Mouse (Mus musculus): Measurements from ENCODE around the gene Myo1c. TPM values are rescaled to one million over a fixed set of nuclear protein-coding genes. Genes with fewer than 3 reads are reported as not detected.

Gene Myo1c
- polyA plus RNA-seq, 1 experiment = 166 TPM

DNA sequence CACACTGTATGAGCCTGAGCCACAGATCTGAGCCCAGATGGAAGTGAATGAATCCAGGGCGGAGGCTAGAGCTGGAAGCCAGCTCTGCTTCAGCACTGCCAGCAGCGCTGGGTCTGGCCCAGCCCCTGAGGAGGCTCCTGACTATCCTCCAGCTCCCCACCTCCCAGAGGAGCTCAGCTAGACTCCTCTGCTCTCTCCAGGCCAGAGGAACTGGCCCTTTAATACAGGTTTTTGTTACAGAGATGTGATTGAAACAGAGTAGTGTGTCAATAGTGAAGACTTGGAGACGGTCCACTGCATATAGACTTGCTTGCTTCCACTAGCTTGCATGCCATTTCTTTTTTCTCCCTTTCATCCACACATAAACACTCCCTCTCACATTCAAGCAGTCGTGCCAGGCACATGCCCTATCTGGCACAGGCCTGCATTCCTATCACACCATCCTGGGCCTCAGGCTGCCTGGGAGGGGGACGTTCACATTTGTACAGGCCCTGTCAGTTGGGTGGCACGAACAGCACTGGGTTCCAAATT, 2.6 kb upstream of the Myo1c start:
- TF ChIP-seq CEBPB (IDR thresholded peaks at IDR 0.05; ENCODE audit: low read depth) = no peak
- no peak for TF ChIP-seq MAX (IDR thresholded peaks at IDR 0.05)
- no peak for TF ChIP-seq MYOD1 (IDR thresholded peaks at IDR 0.05; ENCODE audit: control insufficient read depth, insufficient read length, low read depth)
- TF ChIP-seq MYOG (IDR thresholded peaks at IDR 0.05; ENCODE audit: control insufficient read depth, extremely low read depth, insufficient read length) = no peak
- no peak for TF ChIP-seq CTCF (IDR thresholded peaks at IDR 0.05; ENCODE audit: control insufficient read depth, insufficient read depth, insufficient read length)
- TF ChIP-seq FOSL1 (IDR thresholded peaks at IDR 0.05; ENCODE audit: insufficient read depth, low read length, poor library complexity, severe bottlenecking) = no peak
- TF ChIP-seq USF1 (IDR thresholded peaks at IDR 0.05; ENCODE audit: low read depth) = no peak
- no peaks in the 10 kb centered on the region for H3K36me3 ChIP-seq (ENCODE audit: control insufficient read depth, insufficient read depth)
- H3ac ChIP-seq (ENCODE audit: control insufficient read depth, insufficient read length, low read depth) = no peak overlapping the region
- no peak overlapping the region for H3K4me3 ChIP-seq (ENCODE audit: insufficient read depth, poor library complexity, severe bottlenecking)
- H3K79me3 ChIP-seq (ENCODE audit: low read depth) = peaks cover 9% of the 10 kb centered on the region
- H3K27me3 ChIP-seq (ENCODE audit: control insufficient read depth, insufficient read depth, insufficient read length) = no peaks in the 10 kb centered on the region
- H3K79me2 ChIP-seq (ENCODE audit: control insufficient read depth, insufficient read depth) = peaks cover 9% of the 10 kb centered on the region

DNA sequence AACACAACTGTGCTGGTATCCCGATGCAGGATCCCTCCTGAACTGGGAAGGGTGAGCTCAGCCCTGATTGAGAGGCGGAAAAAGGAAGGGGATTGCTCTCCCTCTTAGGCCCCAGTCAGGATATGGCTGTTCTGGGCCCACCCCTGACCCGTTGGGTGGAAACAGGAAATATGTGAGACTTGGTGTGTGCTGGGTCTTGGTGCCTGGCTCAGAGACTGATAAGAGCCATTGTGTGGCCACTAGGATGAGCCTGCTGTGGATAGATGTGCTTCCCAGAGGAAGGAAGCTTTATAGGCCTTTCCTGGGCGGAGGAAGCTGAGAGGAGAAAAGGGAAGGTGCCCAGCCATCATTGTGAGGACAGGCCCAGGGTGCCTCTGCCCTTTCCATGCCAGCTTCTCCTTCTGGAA, 1.1 kb upstream of the Myo1c start:
- Histone ChIP-seq H3K4me3 (ENCODE audit: insufficient read depth, poor library complexity, severe bottlenecking) (no peak overlapping the region), H3K36me3 (ENCODE audit: control insufficient read depth, insufficient read depth) (no peaks in the 10 kb centered on the region), H3K79me2 (ENCODE audit: control insufficient read depth, insufficient read depth) (peaks cover 17% of the 10 kb centered on the region), H3K79me3 (ENCODE audit: low read depth) (peaks cover 9% of the 10 kb centered on the region), H3ac (ENCODE audit: control insufficient read depth, insufficient read length, low read depth) (no peak overlapping the region), H3K27me3 (ENCODE audit: control insufficient read depth, insufficient read depth, insufficient read length) (no peaks in the 10 kb centered on the region)
- TF ChIP-seq MYOD1 (IDR thresholded peaks at IDR 0.05; ENCODE audit: control insufficient read depth, insufficient read length, low read depth) (no peak), MYOG (IDR thresholded peaks at IDR 0.05; ENCODE audit: control insufficient read depth, extremely low read depth, insufficient read length) (no peak), MAX (IDR thresholded peaks at IDR 0.05) (no peak), CEBPB (IDR thresholded peaks at IDR 0.05; ENCODE audit: low read depth) (no peak), FOSL1 (IDR thresholded peaks at IDR 0.05; ENCODE audit: insufficient read depth, low read length, poor library complexity, severe bottlenecking) (no peak), USF1 (IDR thresholded peaks at IDR 0.05; ENCODE audit: low read depth) (no peak), CTCF (IDR thresholded peaks at IDR 0.05; ENCODE audit: control insufficient read depth, insufficient read depth, insufficient read length) (no peak)

DNA sequence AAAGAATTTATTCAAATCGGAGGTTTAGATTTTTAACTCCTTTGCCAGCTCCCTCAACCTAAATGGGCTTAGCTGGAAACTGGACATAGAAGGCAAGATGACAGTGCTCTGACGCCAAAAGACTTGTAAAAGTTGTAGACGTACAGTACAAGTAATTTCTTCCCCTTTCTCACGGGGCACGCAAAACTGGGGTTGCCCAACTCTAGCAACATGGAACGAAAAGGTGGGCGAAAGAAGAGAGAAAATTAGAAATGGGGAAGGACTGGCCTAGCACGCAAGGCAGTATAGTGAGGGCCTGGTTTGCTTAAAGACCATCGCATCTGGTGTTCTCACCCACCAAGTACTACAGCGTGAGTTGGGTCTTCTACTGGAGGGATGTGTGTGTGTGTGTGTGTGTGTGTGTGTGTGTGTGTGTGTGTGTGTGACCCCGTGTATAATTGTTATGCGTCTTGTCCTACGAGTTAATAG, 688 bp downstream of the Myo1c start:
- peak overlapping the region; percentile 39 for H3ac ChIP-seq (ENCODE audit: control insufficient read depth, insufficient read length, low read depth)
- TF ChIP-seq MAX (IDR thresholded peaks at IDR 0.05) = no peak
- no peak for TF ChIP-seq MYOG (IDR thresholded peaks at IDR 0.05; ENCODE audit: control insufficient read depth, extremely low read depth, insufficient read length)
- no peak for TF ChIP-seq USF1 (IDR thresholded peaks at IDR 0.05; ENCODE audit: low read depth)
- no peak for TF ChIP-seq CEBPB (IDR thresholded peaks at IDR 0.05; ENCODE audit: low read depth)
- no peak for TF ChIP-seq MYOD1 (IDR thresholded peaks at IDR 0.05; ENCODE audit: control insufficient read depth, insufficient read length, low read depth)
- TF ChIP-seq FOSL1 (IDR thresholded peaks at IDR 0.05; ENCODE audit: insufficient read depth, low read length, poor library complexity, severe bottlenecking) = no peak
- TF ChIP-seq CTCF (IDR thresholded peaks at IDR 0.05; ENCODE audit: control insufficient read depth, insufficient read depth, insufficient read length) = no peak
- no peaks in the 10 kb centered on the region for H3K36me3 ChIP-seq (ENCODE audit: control insufficient read depth, insufficient read depth)
- H3K4me3 ChIP-seq (ENCODE audit: insufficient read depth, poor library complexity, severe bottlenecking) = peak overlapping the region; percentile 88
- peaks cover 12% of the 10 kb centered on the region for H3K79me3 ChIP-seq (ENCODE audit: low read depth)
- no peaks in the 10 kb centered on the region for H3K27me3 ChIP-seq (ENCODE audit: control insufficient read depth, insufficient read depth, insufficient read length)
- peaks cover 34% of the 10 kb centered on the region for H3K79me2 ChIP-seq (ENCODE audit: control insufficient read depth, insufficient read depth)

DNA sequence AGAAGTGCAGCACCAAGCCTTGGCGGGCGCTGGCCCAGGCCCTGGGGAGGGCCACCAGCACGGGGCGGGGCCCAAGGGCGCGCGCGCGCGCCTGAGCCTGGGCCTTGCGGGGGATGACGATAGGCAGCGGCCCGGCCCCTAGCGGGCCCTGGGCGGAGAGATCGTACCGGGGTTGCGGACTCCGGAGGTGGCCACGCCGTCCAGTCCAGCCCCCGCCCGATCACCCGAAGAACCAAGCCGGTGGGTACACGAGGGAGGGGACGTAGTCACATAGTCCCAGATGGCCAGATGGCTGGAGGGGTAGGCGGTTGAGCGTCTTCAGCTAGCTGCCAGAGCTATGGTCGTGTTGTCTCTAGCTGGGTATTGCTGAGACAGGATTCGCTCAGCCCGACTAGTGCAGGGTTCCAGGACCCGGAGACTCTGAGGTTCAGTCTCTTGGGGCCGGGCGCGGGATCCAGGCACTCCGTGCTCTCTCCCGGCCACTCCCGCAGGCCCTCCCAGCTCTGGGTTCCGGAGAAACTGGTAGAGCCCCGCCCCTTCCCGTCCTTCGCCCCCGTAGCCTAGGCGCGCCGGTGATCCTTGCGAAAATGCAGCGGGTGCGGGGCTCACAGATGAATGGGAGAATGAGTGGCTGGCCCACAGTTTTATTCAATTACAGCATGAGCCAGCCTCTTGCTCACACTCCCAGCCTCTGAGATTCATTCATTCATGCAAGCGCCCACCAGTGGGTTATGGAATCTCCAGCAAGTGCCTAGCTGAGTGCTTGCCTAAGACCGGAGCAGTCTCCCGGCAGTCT, 1.3 kb downstream of the Myo1c start:
- Histone ChIP-seq H3K36me3 (ENCODE audit: control insufficient read depth, insufficient read depth) (no peaks in the 10 kb centered on the region), H3K27me3 (ENCODE audit: control insufficient read depth, insufficient read depth, insufficient read length) (no peaks in the 10 kb centered on the region), H3K79me2 (ENCODE audit: control insufficient read depth, insufficient read depth) (peaks cover 40% of the 10 kb centered on the region), H3K79me3 (ENCODE audit: low read depth) (peaks cover 17% of the 10 kb centered on the region), H3ac (ENCODE audit: control insufficient read depth, insufficient read length, low read depth) (peak overlapping the region; percentile 84), H3K4me3 (ENCODE audit: insufficient read depth, poor library complexity, severe bottlenecking) (peak overlapping the region; percentile 88)
- TF ChIP-seq CEBPB (IDR thresholded peaks at IDR 0.05; ENCODE audit: low read depth) (no peak), MYOG (IDR thresholded peaks at IDR 0.05; ENCODE audit: control insufficient read depth, extremely low read depth, insufficient read length) (no peak), MYOD1 (IDR thresholded peaks at IDR 0.05; ENCODE audit: control insufficient read depth, insufficient read length, low read depth) (no peak), USF1 (IDR thresholded peaks at IDR 0.05; ENCODE audit: low read depth) (no peak)

DNA sequence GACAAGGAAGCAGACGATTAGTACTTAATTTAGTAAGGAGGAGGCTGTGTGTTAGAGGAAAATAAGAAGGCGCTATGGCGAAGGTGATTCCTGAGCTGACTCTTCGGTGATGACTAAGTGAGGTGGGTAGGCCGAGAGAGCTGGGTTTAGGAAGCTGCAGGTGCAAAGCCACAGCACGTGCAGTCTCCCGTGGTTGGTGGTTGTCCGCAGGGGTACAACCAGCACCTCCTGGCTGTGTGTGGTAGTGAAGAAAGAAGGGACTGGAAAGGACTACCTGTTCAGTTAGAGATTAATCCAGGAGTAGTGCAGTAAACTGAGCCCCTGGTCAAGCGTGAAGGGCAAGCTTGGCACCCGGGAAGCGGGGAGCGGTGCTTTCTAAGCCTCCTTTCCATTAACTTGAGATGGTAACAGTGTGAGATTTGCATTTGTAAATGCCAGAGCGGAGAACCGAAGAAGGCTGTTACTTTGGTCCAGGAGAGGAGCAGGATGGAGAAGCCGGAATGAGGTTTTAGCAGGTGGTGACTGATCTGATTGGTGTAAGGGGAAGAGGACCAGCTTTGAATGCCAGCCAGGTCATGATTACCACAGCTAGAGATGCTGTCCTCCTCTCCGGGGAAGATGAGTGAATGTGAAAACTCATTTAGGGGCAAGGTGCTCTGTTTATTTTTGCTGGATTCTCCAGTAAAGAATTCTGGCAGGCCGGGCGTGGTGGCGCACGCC, 2.1 kb downstream of the Myo1c start:
- Histone ChIP-seq H3K4me3 (ENCODE audit: insufficient read depth, poor library complexity, severe bottlenecking) (peak overlapping the region; percentile 88), H3K79me2 (ENCODE audit: control insufficient read depth, insufficient read depth) (peaks cover 48% of the 10 kb centered on the region), H3K79me3 (ENCODE audit: low read depth) (peaks cover 24% of the 10 kb centered on the region), H3K36me3 (ENCODE audit: control insufficient read depth, insufficient read depth) (peaks cover 6% of the 10 kb centered on the region), H3ac (ENCODE audit: control insufficient read depth, insufficient read length, low read depth) (peak overlapping the region; percentile 84), H3K27me3 (ENCODE audit: control insufficient read depth, insufficient read depth, insufficient read length) (no peaks in the 10 kb centered on the region)
- TF ChIP-seq FOSL1 (IDR thresholded peaks at IDR 0.05; ENCODE audit: insufficient read depth, low read length, poor library complexity, severe bottlenecking) (no peak), CTCF (IDR thresholded peaks at IDR 0.05; ENCODE audit: control insufficient read depth, insufficient read depth, insufficient read length) (no peak), MAX (IDR thresholded peaks at IDR 0.05) (peak; percentile 39), CEBPB (IDR thresholded peaks at IDR 0.05; ENCODE audit: low read depth) (no peak), MYOD1 (IDR thresholded peaks at IDR 0.05; ENCODE audit: control insufficient read depth, insufficient read length, low read depth) (no peak), MYOG (IDR thresholded peaks at IDR 0.05; ENCODE audit: control insufficient read depth, extremely low read depth, insufficient read length) (no peak), USF1 (IDR thresholded peaks at IDR 0.05; ENCODE audit: low read depth) (no peak)

Measured in C2C12 (cell line).